Mouse (Mus musculus): ENCODE measurements at regions not wholly inside any gene's neighbourhood (a gene's known extent, or its start where the extent isn't known, plus 50 kb on each side); places are given as distances from the start of the nearest gene placed in this dataset.

GRCm38 (mm10) chr2:48186609-48187008, 627.3 kb upstream of the Acvr2a start:
- no peak for TF ChIP-seq POLR2A (IDR thresholded peaks at IDR 0.05; ENCODE audit: extremely low read depth, insufficient read depth, low read length)
- no peak for TF ChIP-seq CTCF (IDR thresholded peaks at IDR 0.05; ENCODE audit: low read depth, low read length)
